Mouse (Mus musculus) E14TG2a.4 (cell line): ENCODE results near the gene Tbc1d22a.

ENCODE experiments used
- CTCF ChIP-seq: conservative IDR thresholded peaks from 2 replicates; pipeline ENCODE4 v1.5.1; 2014; ENCODE audit warnings: low read length
- NANOG ChIP-seq: IDR thresholded peaks from 2 replicates; pipeline ENCODE4 v1.6.1; 2014; ENCODE audit warnings: borderline replicate concordance, low read length, mixed read lengths
- POU5F1 ChIP-seq: IDR thresholded peaks from 2 replicates; pipeline ENCODE4 v1.6.1; 2014; ENCODE audit warnings: low read length, borderline replicate concordance

DNA sequence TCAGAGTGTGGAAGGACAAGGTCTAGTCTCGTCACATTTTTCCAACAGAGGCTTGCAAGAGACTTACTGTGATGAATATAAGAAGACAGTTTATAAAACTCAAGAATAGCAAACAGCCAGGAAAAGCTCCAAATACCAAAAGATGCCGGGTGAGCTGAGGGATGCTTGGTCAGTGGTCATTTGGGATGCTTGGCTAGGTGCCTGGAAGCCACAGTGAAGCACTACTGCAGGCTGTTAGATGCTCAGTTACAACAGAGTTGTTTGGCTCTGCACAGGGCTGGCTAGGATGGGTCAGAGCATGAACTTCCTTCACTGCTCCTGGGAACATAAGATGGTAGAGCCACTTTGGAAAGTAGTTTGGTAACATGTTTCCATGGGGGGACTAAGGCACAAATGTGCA lies 230.0 kb downstream of the Tbc1d22a start:
- TF ChIP-seq CTCF (no peak), NANOG (no peak), POU5F1 (no peak)
